Mouse (Mus musculus) T-helper 1 cell (primary cell): ENCODE measurements around the gene Barx1.

Source experiments
- in situ Hi-C: fragments of 300-600 bp; cut with MboI, MseI; formaldehyde crosslinking; loops from one replicate; pipeline ENCODE4 v1.15.1; 2025; ENCODE audit warnings: high pct_unique_total_duplicates

The Barx1 gene

DNA sequence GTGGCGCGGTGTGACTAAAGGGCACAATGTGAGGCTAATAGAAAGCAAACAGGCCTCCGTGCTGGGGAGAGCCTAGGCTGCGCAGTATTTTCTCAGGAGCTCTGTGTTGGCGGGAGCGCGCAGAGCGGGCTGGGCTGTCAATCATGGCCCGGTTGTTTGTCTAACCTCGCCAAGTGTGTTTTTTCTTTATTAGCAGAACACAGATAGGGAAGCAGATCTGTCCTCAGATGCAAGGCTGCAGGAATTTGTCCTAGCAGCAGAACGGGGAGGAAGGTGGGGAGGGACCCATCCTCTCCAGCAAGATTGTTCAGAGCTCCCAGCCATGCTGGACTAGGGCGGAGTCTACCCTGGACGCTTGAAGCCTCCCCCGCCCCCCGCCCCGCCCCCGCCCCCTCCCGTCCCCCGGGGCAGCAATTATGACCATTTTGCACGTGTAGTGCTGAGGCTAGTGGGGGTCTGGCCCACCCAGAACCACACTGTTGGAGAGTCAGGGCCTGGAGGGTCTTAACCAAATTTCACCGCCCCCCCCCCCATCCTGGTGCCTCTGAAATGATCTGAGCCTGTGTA lies 43.7 kb downstream of the Barx1 start:
- in situ Hi-C loops, result loop anchor here (10.0 kb wide), 1 partner anchor 1372 kb away; no protein-coding TSS in a partner anchor

DNA sequence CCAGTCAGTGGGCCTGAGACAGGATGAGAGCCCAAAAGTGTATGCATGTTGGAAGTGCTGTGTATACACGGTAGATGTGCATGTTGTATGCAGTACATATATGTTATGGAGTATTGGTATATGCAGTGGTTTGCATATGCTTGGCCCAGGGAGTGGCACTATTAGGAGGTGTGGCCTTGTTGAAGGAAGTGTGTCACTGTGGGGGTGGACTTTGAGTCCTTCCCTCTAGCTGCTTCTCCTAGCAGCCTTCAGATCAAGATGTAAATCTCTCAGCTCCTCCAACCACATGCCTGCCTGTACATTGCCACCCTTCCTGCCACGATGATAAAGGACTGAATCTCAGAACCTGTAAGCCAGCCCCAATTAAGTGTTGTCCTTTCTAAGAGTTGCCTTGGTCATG lies 49.9 kb downstream of the Barx1 start:
- in situ Hi-C loops, result no loop called here

DNA sequence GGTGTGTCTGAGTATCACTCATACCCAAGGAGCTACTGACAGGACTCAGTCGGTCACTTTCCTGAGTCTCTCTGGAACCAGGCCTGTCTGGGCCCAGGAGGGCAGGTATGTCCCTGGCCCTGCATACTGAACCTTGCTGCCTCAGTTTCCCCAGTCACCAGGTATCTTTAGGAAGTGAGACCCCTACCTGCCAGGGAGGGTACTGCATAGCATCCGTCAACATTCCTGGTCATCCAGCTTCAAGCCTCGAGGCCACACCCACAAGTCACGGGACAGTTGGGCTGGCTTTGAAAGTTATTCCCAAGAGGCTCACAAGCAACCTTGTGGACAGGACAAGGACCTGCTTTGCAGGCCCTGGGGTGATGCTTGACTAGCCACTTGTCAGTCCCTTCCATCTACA lies 53.3 kb downstream of the Barx1 start:
- in situ Hi-C loops, result no loop called here
